Mouse (Mus musculus) neural tube, embryonic 13.5 days (tissue): ENCODE results near the gene Oard1. TPM values are rescaled to one million over a fixed set of nuclear protein-coding genes. Genes with fewer than 3 reads are reported as not detected.

ENCODE experiments used
- ATAC-seq: fragments of 200-750 bp; cut with Nextera tagmentation; 2 replicates; pipeline ENCODE4 v1.8.0; 2017; ENCODE audit warnings: low read depth, mild to moderate bottlenecking, moderate TSS enrichment, moderate library complexity
- H3K27ac ChIP-seq: fragments of 300-500 bp; sonication (generic); replicated peaks from 2 replicates; pipeline ENCODE4 v1.5.1; 2015; ENCODE audit warnings: moderate library complexity, mild to moderate bottlenecking, inconsistent platforms
- H3K27me3 ChIP-seq: fragments of 300-500 bp; sonication (generic); 2 replicates; pipeline ENCODE4 v1.6.1; 2015; ENCODE audit warnings: mild to moderate bottlenecking, inconsistent platforms
- H3K36me3 ChIP-seq: fragments of 300-500 bp; sonication (generic); 2 replicates; pipeline ENCODE4 v1.6.1; 2015; ENCODE audit warnings: mild to moderate bottlenecking, inconsistent platforms
- H3K4me1 ChIP-seq: fragments of 300-500 bp; sonication (generic); replicated peaks from 2 replicates; pipeline ENCODE4 v1.6.1; 2015; ENCODE audit warnings: inconsistent platforms
- H3K4me2 ChIP-seq: fragments of 300-500 bp; sonication (generic); 2 replicates; pipeline ENCODE4 v1.6.1; 2015; ENCODE audit warnings: inconsistent platforms, mild to moderate bottlenecking, moderate library complexity
- H3K4me3 ChIP-seq: fragments of 300-500 bp; sonication (generic); 2 replicates; pipeline ENCODE4 v1.5.1; 2015; ENCODE audit warnings: mild to moderate bottlenecking, inconsistent platforms
- H3K9ac ChIP-seq: fragments of 300-500 bp; sonication (generic); 2 replicates; pipeline ENCODE4 v1.6.1; 2015; ENCODE audit warnings: moderate library complexity, mild to moderate bottlenecking, inconsistent platforms
- H3K9me3 ChIP-seq: fragments of 300-500 bp; sonication (generic); 2 replicates; pipeline ENCODE4 v1.6.1; 2016; ENCODE audit warnings: inconsistent platforms
- WGBS: fragments of 180-500 bp; shearing (Covaris S2); methylation state at CpG from one replicate; pipeline ENCODE4 v1.1.7; 2015; 5-methylcytosine and 5-hydroxymethylcytosine counted together
- polyA plus RNA-seq: library from polyadenylated mRNA; unstranded; fragments of >200 nt; fragmentation: Nextera tagmentation; extraction: Ambion mirVana; gene quantifications from 2 replicates; pipeline ENCODE4 v1.2.1, GENCODE M21; 2015

Oard1 gene
- polyA plus RNA-seq, 1 experiment from 2014 or later, result 46.2 TPM

GRCm38 (mm10) chr17:48388666-48389065 lies 21.1 kb upstream of the Oard1 start:
- no peaks in the 10 kb centered on the region for H3K9me3 ChIP-seq
- H3K36me3 ChIP-seq, result peaks cover 81% of the 10 kb centered on the region
- no peak overlapping the region for H3K9ac ChIP-seq
- H3K4me3 ChIP-seq, result no peak overlapping the region
- H3K27me3 ChIP-seq, result no peaks in the 10 kb centered on the region
- H3K4me2 ChIP-seq, result no peak overlapping the region
- no peaks in the 10 kb centered on the region for H3K4me1 ChIP-seq
- H3K27ac ChIP-seq, result no peak overlapping the region
- 91% methylated on average over 2 of the region's 2 CpGs for WGBS
- no peak for ATAC-seq

DNA sequence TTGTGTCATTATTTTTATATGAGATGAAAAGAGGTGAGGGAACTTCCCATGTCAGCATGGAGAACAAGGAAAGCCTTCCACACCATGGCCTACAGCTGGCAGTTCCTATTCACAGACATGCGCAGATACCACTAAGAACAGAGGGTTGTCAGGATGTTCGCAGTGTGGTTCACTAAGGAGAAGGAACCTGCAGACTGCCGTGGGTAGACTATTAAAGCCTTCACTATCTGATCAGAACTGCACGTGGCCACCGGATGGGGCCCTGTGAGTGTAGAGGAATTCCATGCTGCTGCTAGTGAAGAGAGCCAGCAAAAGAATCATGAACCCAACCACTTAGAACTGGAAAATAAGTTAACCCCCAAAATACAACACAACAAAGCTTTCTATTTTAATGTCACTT lies 20.4 kb upstream of the Oard1 start:
- H3K9ac ChIP-seq, result no peak overlapping the region
- no peaks in the 10 kb centered on the region for H3K9me3 ChIP-seq
- no peak overlapping the region for H3K4me2 ChIP-seq
- 94% methylated on average over 5 of the region's 5 CpGs for WGBS
- peaks cover 89% of the 10 kb centered on the region for H3K36me3 ChIP-seq
- no peak for ATAC-seq
- no peaks in the 10 kb centered on the region for H3K4me1 ChIP-seq
- H3K27ac ChIP-seq, result no peak overlapping the region
- H3K27me3 ChIP-seq, result no peaks in the 10 kb centered on the region
- no peak overlapping the region for H3K4me3 ChIP-seq

DNA sequence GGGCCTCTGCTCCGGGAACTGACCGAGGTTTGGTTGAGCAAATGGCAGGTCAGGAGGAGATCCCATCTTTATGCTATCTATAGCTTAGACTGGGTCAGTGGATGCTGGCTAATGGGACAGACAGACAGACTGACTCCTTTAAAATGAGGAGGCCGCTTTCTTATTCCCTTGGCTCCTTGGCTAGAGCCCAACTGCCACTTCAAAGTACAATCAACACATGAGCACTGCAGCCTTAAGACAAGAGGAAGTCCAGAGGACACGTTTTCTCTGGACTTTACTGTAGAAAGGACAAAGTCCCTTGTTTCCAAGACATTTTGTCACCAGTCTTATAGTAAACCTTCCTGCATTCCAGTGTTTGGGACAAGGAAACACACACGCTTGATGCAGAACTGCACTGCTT lies 18.4 kb upstream of the Oard1 start:
- no peak for ATAC-seq
- WGBS, result 95% methylated on average over 5 of the region's 5 CpGs
- Histone ChIP-seq H3K4me3 (no peak overlapping the region), H3K4me1 (no peaks in the 10 kb centered on the region), H3K36me3 (peaks cover 95% of the 10 kb centered on the region), H3K9me3 (no peaks in the 10 kb centered on the region), H3K4me2 (no peak overlapping the region), H3K27me3 (no peaks in the 10 kb centered on the region), H3K9ac (no peak overlapping the region), H3K27ac (no peak overlapping the region)

DNA sequence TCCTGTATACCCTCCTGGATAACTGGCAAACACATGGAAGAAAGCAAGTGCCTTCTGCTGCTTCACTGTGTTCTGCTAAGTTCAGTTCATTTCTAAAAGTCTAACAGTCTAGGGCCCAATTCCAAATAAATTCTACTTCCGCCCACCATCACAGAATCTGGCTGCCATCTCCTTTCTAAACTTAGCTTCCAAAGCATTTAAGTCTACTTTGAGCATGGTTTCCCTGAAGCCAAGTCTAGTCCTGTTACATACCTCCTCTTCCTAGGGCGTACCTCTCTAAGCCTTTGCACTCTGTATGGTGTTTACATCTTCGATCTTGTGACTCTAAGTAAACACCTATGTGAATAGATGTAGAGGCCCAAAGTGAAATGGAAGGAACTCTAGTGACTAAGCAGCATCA lies 17.2 kb upstream of the Oard1 start:
- Histone ChIP-seq H3K9me3 (no peaks in the 10 kb centered on the region), H3K36me3 (peaks cover 88% of the 10 kb centered on the region), H3K9ac (no peak overlapping the region), H3K27me3 (no peaks in the 10 kb centered on the region), H3K4me3 (no peak overlapping the region), H3K4me1 (no peaks in the 10 kb centered on the region), H3K27ac (no peak overlapping the region), H3K4me2 (no peak overlapping the region)
- WGBS, result 96% methylated on average over 3 of the region's 3 CpGs
- ATAC-seq, result no peak

GRCm38 (mm10) chr17:48401710-48402109 lies 8.1 kb upstream of the Oard1 start:
- H3K9ac ChIP-seq, result no peak overlapping the region
- H3K4me3 ChIP-seq, result no peak overlapping the region
- peaks cover 27% of the 10 kb centered on the region for H3K36me3 ChIP-seq
- 76% methylated on average over 4 of the region's 4 CpGs for WGBS
- H3K4me1 ChIP-seq, result peaks cover 7% of the 10 kb centered on the region; the same call in 1 of the 2 replicates
- H3K9me3 ChIP-seq, result no peaks in the 10 kb centered on the region
- no peak overlapping the region for H3K4me2 ChIP-seq
- H3K27ac ChIP-seq, result no peak overlapping the region
- H3K27me3 ChIP-seq, result no peaks in the 10 kb centered on the region
- ATAC-seq, result no peak

- WGBS, result 92% methylated on average over 3 of the region's 3 CpGs
- Histone ChIP-seq H3K36me3 (peaks cover 23% of the 10 kb centered on the region), H3K9ac (no peak overlapping the region)
Observed at GRCm38 (mm10) chr17:48402751-48403150, 7.1 kb upstream of the Oard1 start.

GRCm38 (mm10) chr17:48403848-48404247 lies 6.0 kb upstream of the Oard1 start:
- WGBS, result 93% methylated on average over 2 of the region's 2 CpGs
- Histone ChIP-seq H3K4me2 (no peak overlapping the region), H3K9me3 (no peaks in the 10 kb centered on the region), H3K4me1 (peaks cover 23% of the 10 kb centered on the region), H3K27me3 (no peaks in the 10 kb centered on the region), H3K4me3 (no peak overlapping the region), H3K9ac (no peak overlapping the region), H3K36me3 (peaks cover 16% of the 10 kb centered on the region), H3K27ac (no peak overlapping the region)
- no peak for ATAC-seq

More at GRCm38 (mm10) chr17:48402751-48403150, 7.1 kb upstream of the Oard1 start:
- Histone ChIP-seq H3K4me3 (no peak overlapping the region), H3K4me2 (no peak overlapping the region), H3K4me1 (peaks cover 16% of the 10 kb centered on the region), H3K27me3 (no peaks in the 10 kb centered on the region), H3K9me3 (no peaks in the 10 kb centered on the region), H3K27ac (no peak overlapping the region)
- ATAC-seq, result no peak

DNA sequence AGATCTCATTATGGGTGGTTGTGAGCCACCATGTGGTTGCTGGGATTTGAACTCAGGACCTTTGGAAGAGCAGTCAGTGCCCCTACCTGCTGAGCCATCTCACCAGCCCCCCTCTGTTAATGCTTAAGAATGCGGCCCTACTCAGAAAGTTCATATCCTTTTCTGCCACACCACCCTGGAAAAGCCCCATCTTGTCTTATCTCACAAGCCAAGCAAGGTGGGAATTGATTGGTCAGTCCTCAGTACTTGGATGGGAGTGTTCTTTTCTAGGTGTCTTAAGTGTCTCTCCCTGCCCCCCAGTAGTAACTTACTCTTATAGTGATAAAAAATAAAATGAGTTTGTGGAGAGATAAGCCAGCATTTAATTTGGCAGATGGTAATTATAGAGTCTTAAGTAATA lies 5.1 kb upstream of the Oard1 start:
- no peak for ATAC-seq
- Histone ChIP-seq H3K4me1 (peaks cover 23% of the 10 kb centered on the region), H3K4me2 (no peak overlapping the region), H3K36me3 (peaks cover 8% of the 10 kb centered on the region), H3K27ac (no peak overlapping the region), H3K9ac (no peak overlapping the region), H3K27me3 (no peaks in the 10 kb centered on the region), H3K9me3 (no peaks in the 10 kb centered on the region), H3K4me3 (no peak overlapping the region)
- WGBS, result 86% methylated on average over 1 of the region's 1 CpGs

- H3K4me2 ChIP-seq, result peak overlapping the region; percentile 73
- no peaks in the 10 kb centered on the region for H3K36me3 ChIP-seq
- no peak overlapping the region for H3K4me3 ChIP-seq
- H3K4me1 ChIP-seq, result peaks cover 34% of the 10 kb centered on the region
- H3K9me3 ChIP-seq, result no peaks in the 10 kb centered on the region
- 88% methylated on average over 4 of the region's 4 CpGs for WGBS
- peak overlapping the region; percentile 99 for H3K9ac ChIP-seq
- no peak overlapping the region for H3K27ac ChIP-seq
- no peaks in the 10 kb centered on the region for H3K27me3 ChIP-seq
- no peak for ATAC-seq
Observed at GRCm38 (mm10) chr17:48407154-48407553, 2.7 kb upstream of the Oard1 start.

GRCm38 (mm10) chr17:48407910-48408525 lies 1.8 kb upstream of the Oard1 start:
- 14% methylated on average over 8 of the region's 8 CpGs for WGBS
- Histone ChIP-seq H3K4me3 (peak overlapping the region; percentile 87), H3K4me2 (peak overlapping the region; percentile 73), H3K9ac (peak overlapping the region; percentile 99), H3K4me1 (peaks cover 35% of the 10 kb centered on the region), H3K36me3 (peaks cover 4% of the 10 kb centered on the region; the same call in 1 of the 2 replicates), H3K9me3 (no peaks in the 10 kb centered on the region), H3K27ac (peak overlapping the region; percentile 100), H3K27me3 (no peaks in the 10 kb centered on the region)
- ATAC-seq, result no peak

DNA sequence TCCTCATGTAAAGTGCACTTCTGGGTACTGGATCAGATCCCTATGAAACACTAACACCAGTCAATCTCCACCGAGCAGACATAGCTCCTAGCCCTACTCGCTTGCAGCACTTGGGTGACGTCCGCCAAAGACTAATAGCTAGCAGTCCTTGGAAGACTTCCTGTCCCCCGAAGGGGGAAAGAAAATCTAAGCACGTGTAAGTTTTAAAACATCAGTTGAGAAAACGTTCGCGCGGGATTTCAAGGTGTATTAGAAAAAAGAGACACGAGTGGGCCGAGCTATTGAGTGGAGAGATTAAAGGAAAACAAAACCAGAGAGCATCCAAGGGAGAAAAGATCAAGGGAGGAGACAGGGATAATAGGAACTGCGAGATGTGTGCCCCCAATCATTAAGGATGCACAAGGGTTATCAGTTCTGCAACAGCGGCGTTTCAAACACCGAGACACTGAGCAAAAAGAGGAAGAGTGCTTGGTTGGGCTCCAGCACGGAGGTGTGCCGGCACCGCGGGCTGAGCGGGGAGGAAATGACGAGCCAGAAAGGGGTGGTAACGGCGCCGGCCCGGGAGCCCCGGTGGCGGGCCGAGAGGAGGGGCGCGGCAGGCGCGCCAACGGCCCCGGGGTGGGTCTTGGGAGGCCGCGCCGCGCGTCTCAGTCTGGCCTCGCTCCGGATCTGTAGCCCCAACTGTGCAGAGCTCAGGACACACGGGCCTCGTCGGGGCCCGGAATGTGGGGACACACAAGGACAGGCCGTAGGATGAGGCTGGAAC lies 1.1 kb upstream of the Oard1 start:
- H3K9me3 ChIP-seq, result no peaks in the 10 kb centered on the region
- H3K27me3 ChIP-seq, result no peaks in the 10 kb centered on the region
- WGBS, result under 1% methylated on average over 47 of the region's 47 CpGs
- H3K4me1 ChIP-seq, result peaks cover 35% of the 10 kb centered on the region
- H3K36me3 ChIP-seq, result peaks cover 4% of the 10 kb centered on the region; the same call in 1 of the 2 replicates
- peak overlapping the region; percentile 73 for H3K4me2 ChIP-seq
- peak overlapping the region; percentile 87 for H3K4me3 ChIP-seq
- peak overlapping the region; percentile 100 for H3K27ac ChIP-seq
- H3K9ac ChIP-seq, result peak overlapping the region; percentile 99
- ATAC-seq, result peak; percentile 52

DNA sequence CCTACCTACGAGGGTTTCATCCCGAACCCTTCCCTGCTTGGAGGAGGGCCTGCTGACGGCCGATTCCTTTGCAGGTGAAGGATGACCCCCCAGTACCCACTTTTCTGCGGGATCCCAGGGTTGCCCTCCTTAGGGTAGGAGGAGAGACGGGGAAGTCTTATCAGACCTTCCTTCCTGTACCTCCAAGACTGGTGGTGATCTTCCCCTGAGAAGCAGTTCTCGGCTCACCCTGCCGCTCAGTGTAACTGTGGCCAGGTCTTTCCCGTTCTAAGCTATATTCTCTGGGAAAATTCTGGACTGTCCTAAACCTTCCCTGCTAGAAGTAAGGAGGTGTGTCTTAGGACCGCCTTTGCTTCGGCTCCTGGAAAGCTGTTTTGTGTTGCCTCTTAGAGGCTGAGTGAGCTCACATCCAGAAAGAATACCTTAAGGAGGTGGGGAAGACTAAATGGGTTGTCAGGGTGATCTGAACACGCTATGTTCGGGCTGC lies 528 bp downstream of the Oard1 start:
- Histone ChIP-seq H3K4me1 (peaks cover 35% of the 10 kb centered on the region), H3K9me3 (no peaks in the 10 kb centered on the region), H3K27ac (peak overlapping the region; percentile 97), H3K27me3 (no peaks in the 10 kb centered on the region), H3K9ac (peak overlapping the region; percentile 84), H3K36me3 (peaks cover 15% of the 10 kb centered on the region), H3K4me2 (peak overlapping the region; percentile 72), H3K4me3 (peak overlapping the region; percentile 87)
- WGBS, result under 1% methylated on average over 13 of the region's 13 CpGs
- peak; percentile 23 for ATAC-seq
